Mouse (Mus musculus) Patski (cell line): ENCODE measurements around the gene Pik3c2g. TPM values are rescaled to one million over a fixed set of nuclear protein-coding genes. Genes with fewer than 3 reads are reported as not detected.

ENCODE experiments used
- ATAC-seq: fragments of 100-300 bp; one replicate; pipeline ENCODE4 v1.8.0; 2021
- CTCF ChIA-PET: fragments of 350-600 bp; sonication (Branson Sonifier 250); formaldehyde crosslinking; loops from one replicate; lab custom pipeline; 2022; ENCODE audit warnings: inconsistent platforms; lab: Charles Lee
- POLR2A ChIA-PET: fragments of 350-600 bp; sonication (Branson Sonifier 250); formaldehyde crosslinking; loops from one replicate; lab custom pipeline; 2022; ENCODE audit warnings: antibody characterized with exemption, inconsistent platforms; lab: Charles Lee
- DNase-seq: peaks from one replicate; pipeline ENCODE4 v3.0.0-alpha.2; 2011; ENCODE audit warnings: low read depth, low spot score
- H3K27me3 ChIP-seq: fragments of 371-371 bp; one replicate; pipeline ENCODE4 v1.5.1; 2021
- CTCF ChIP-seq: fragments of 100-300 bp; IDR thresholded peaks from one replicate; pipeline ENCODE4 v1.5.1; 2021
- in situ Hi-C: fragments of 300-500 bp; cut with MboI; formaldehyde crosslinking; loops from 3 replicates; pipeline ENCODE4 v1.11.1; 2018; ENCODE audit warnings: low pct_unique_long_range_greater_than_20kb, mixed read lengths
- polyA plus RNA-seq: library from polyadenylated mRNA; unstranded; gene quantifications from one replicate; pipeline ENCODE4 v1.2.3, GENCODE M21; 2021

Pik3c2g gene
- polyA plus RNA-seq, 1 experiment from 2014 or later: 0.04 TPM

GRCm38 (mm10) chr6:139841272-139841671 lies 254.3 kb downstream of the Pik3c2g start:
- H3K27me3 ChIP-seq: no peaks in the 10 kb centered on the region
- no peak for ATAC-seq
- in situ Hi-C loops: no loop called here
- ChIA-PET POLR2A (no interaction called here), CTCF (no interaction called here)
- TF ChIP-seq CTCF: no peak
- DNase-seq: no peak

- POLR2A ChIA-PET: no interaction called here
- TF ChIP-seq CTCF: no peak
- ATAC-seq (no peak), DNase-seq (no peak)
- CTCF ChIA-PET: no interaction called here
- in situ Hi-C loops: no loop called here
- H3K27me3 ChIP-seq: no peaks in the 10 kb centered on the region
Measured at GRCm38 (mm10) chr6:139842626-139843025, 255.6 kb downstream of the Pik3c2g start.

GRCm38 (mm10) chr6:139843531-139843930 lies 256.5 kb downstream of the Pik3c2g start:
- in situ Hi-C loops: no loop called here
- ATAC-seq (no peak), DNase-seq (no peak)
- TF ChIP-seq CTCF: no peak
- ChIA-PET POLR2A (no interaction called here), CTCF (interaction anchor here (1.2 kb wide), 1 partner anchor 10 kb away, joined by 4 read pairs; no protein-coding TSS in a partner anchor)
- no peaks in the 10 kb centered on the region for H3K27me3 ChIP-seq

GRCm38 (mm10) chr6:139846889-139847544 lies 260.0 kb downstream of the Pik3c2g start:
- in situ Hi-C loops: no loop called here
- DNase-seq (no peak), ATAC-seq (no peak)
- POLR2A ChIA-PET: no interaction called here
- CTCF ChIA-PET: interaction anchor here (0.8 kb wide), 1 partner anchor 24 kb away, joined by 3 read pairs; no protein-coding TSS in a partner anchor
- no peaks in the 10 kb centered on the region for H3K27me3 ChIP-seq
- no peak for TF ChIP-seq CTCF

- POLR2A ChIA-PET: no interaction called here
- no peak for DNase-seq
- no peak for TF ChIP-seq CTCF
- ATAC-seq: no peak
- in situ Hi-C loops: no loop called here
- CTCF ChIA-PET: no interaction called here
- no peaks in the 10 kb centered on the region for H3K27me3 ChIP-seq
Measured at GRCm38 (mm10) chr6:139849931-139850330, 262.9 kb downstream of the Pik3c2g start.

GRCm38 (mm10) chr6:139851705-139852603 lies 264.9 kb downstream of the Pik3c2g start:
- POLR2A ChIA-PET: no interaction called here
- ATAC-seq (no peak), DNase-seq (no peak)
- CTCF ChIA-PET: no interaction called here
- in situ Hi-C loops: no loop called here
- no peak for TF ChIP-seq CTCF
- no peaks in the 10 kb centered on the region for H3K27me3 ChIP-seq

- no peaks in the 10 kb centered on the region for H3K27me3 ChIP-seq
- DNase-seq (no peak), ATAC-seq (no peak)
- no peak for TF ChIP-seq CTCF
- in situ Hi-C loops: no loop called here
- ChIA-PET POLR2A (no interaction called here), CTCF (no interaction called here)
Measured at GRCm38 (mm10) chr6:139852836-139853235, 265.8 kb downstream of the Pik3c2g start.

GRCm38 (mm10) chr6:139860141-139860540 lies 273.1 kb downstream of the Pik3c2g start:
- ChIA-PET CTCF (no interaction called here), POLR2A (no interaction called here)
- ATAC-seq (no peak), DNase-seq (no peak)
- no peak for TF ChIP-seq CTCF
- no peaks in the 10 kb centered on the region for H3K27me3 ChIP-seq
- in situ Hi-C loops: no loop called here

GRCm38 (mm10) chr6:139861534-139861933 lies 274.5 kb downstream of the Pik3c2g start:
- no peaks in the 10 kb centered on the region for H3K27me3 ChIP-seq
- TF ChIP-seq CTCF: no peak
- ATAC-seq: no peak
- CTCF ChIA-PET: no interaction called here
- POLR2A ChIA-PET: no interaction called here
- in situ Hi-C loops: no loop called here
- DNase-seq: no peak

GRCm38 (mm10) chr6:139865059-139865673 lies 278.1 kb downstream of the Pik3c2g start:
- no peaks in the 10 kb centered on the region for H3K27me3 ChIP-seq
- in situ Hi-C loops: no loop called here
- no peak for TF ChIP-seq CTCF
- CTCF ChIA-PET: interaction anchor here (1.8 kb wide), 1 partner anchor 9 kb away, joined by 7 read pairs; no protein-coding TSS in a partner anchor
- POLR2A ChIA-PET: no interaction called here
- ATAC-seq (no peak), DNase-seq (no peak)
